Mouse (Mus musculus) mature B cell (primary cell): Measurements from ENCODE around the gene Hsdl2.
"Not testable (repeated sequence)": the region's sequence is repeated elsewhere in the genome, so short reads cannot be mapped to it uniquely, and the experiment has no call there.

Experiments
- in situ Hi-C: fragments of 300-500 bp; cut with MboI; formaldehyde crosslinking; loops from 2 replicates; pipeline ENCODE4 v1.14.3; 2019

The Hsdl2 gene

GRCm38 (mm10) chr4:59564128-59564527 lies 17.2 kb upstream of the Hsdl2 start:
- in situ Hi-C loops: loop anchor here (10.0 kb wide), 1 partner anchor 199 kb away; no protein-coding TSS in a partner anchor

- in situ Hi-C loops: loop anchor here (10.0 kb wide), 1 partner anchor 201 kb away; no protein-coding TSS in a partner anchor
Measured at GRCm38 (mm10) chr4:59565571-59566188, 15.7 kb upstream of the Hsdl2 start.

- in situ Hi-C loops: loop anchor here (10.0 kb wide), 1 partner anchor 203 kb away; no protein-coding TSS in a partner anchor
Measured at GRCm38 (mm10) chr4:59567576-59568260, 13.6 kb upstream of the Hsdl2 start.

GRCm38 (mm10) chr4:59569538-59569937 lies 11.8 kb upstream of the Hsdl2 start:
- in situ Hi-C loops: loop anchor here (10.0 kb wide), 1 partner anchor 205 kb away; no protein-coding TSS in a partner anchor

- in situ Hi-C loops: not testable (repeated sequence)
Measured at GRCm38 (mm10) chr4:59570519-59570918, 10.8 kb upstream of the Hsdl2 start.

GRCm38 (mm10) chr4:59572521-59573118 lies 8.7 kb upstream of the Hsdl2 start:
- in situ Hi-C loops: no loop called here

GRCm38 (mm10) chr4:59575184-59575958 lies 6.0 kb upstream of the Hsdl2 start:
- in situ Hi-C loops: no loop called here

- in situ Hi-C loops: no loop called here
Measured at GRCm38 (mm10) chr4:59580495-59581281, 675 bp upstream of the Hsdl2 start.

- in situ Hi-C loops: no loop called here
Measured at GRCm38 (mm10) chr4:59582186-59582585, 823 bp downstream of the Hsdl2 start.

GRCm38 (mm10) chr4:59585097-59585496 lies 3.7 kb downstream of the Hsdl2 start:
- in situ Hi-C loops: no loop called here

GRCm38 (mm10) chr4:59587215-59587871 lies 6.0 kb downstream of the Hsdl2 start:
- in situ Hi-C loops: no loop called here

GRCm38 (mm10) chr4:59587872-59588226 lies 6.5 kb downstream of the Hsdl2 start:
- in situ Hi-C loops: no loop called here

- in situ Hi-C loops: no loop called here
Measured at GRCm38 (mm10) chr4:59594614-59595013, 13.3 kb downstream of the Hsdl2 start.

- in situ Hi-C loops: no loop called here
Measured at GRCm38 (mm10) chr4:59596556-59596955, 15.2 kb downstream of the Hsdl2 start.

GRCm38 (mm10) chr4:59602704-59603103 lies 21.3 kb downstream of the Hsdl2 start:
- in situ Hi-C loops: loop anchor here (25.0 kb wide), 2 partner anchors 135 to 260 kb away; no protein-coding TSS in a partner anchor

GRCm38 (mm10) chr4:59604892-59605291 lies 23.5 kb downstream of the Hsdl2 start:
- in situ Hi-C loops: loop anchor here (25.0 kb wide), 2 partner anchors 132 to 257 kb away; no protein-coding TSS in a partner anchor

- in situ Hi-C loops: loop anchor here (25.0 kb wide), 2 partner anchors 132 to 257 kb away; no protein-coding TSS in a partner anchor
Measured at GRCm38 (mm10) chr4:59605501-59605900, 24.1 kb downstream of the Hsdl2 start.

GRCm38 (mm10) chr4:59610411-59610810 lies 29.0 kb downstream of the Hsdl2 start:
- in situ Hi-C loops: loop anchor here (25.0 kb wide), 2 partner anchors 127 to 252 kb away; no protein-coding TSS in a partner anchor

GRCm38 (mm10) chr4:59614986-59615385 lies 33.6 kb downstream of the Hsdl2 start:
- in situ Hi-C loops: loop anchor here (25.0 kb wide), 2 partner anchors 122 to 247 kb away; no protein-coding TSS in a partner anchor

- in situ Hi-C loops: loop anchor here (25.0 kb wide), 2 partner anchors 118 to 243 kb away; no protein-coding TSS in a partner anchor
Measured at GRCm38 (mm10) chr4:59619611-59620245, 38.4 kb downstream of the Hsdl2 start.
